Mouse (Mus musculus) left cerebral cortex, postnatal 36 days (tissue): ENCODE data around the gene Slc13a1. TPM values are rescaled to one million over a fixed set of nuclear protein-coding genes. Genes with fewer than 3 reads are reported as not detected.
"Not testable (repeated sequence)": the region's sequence is repeated elsewhere in the genome, so short reads cannot be mapped to it uniquely, and the experiment has no call there.

Experiments
- DNase-seq, 2 experiments: peaks; one replicate each; pipeline ENCODE4 v3.0.0; 2021 to 2022; ENCODE audit warnings: low spot score in 2 of 2, mixed read lengths in 1 of 2
- intact Hi-C: fragments of 180-260 bp; cut with DNase I; formaldehyde crosslinking; loops from one replicate; pipeline ENCODE4 v1.15.1; 2025
- total RNA-seq, 2 experiments: library from RNA; stranded (reverse); gene quantifications; 2 replicates each; pipeline ENCODE4 v1.2.3; 2021

Gene Slc13a1
- total RNA-seq: under 1 TPM; 0.17 to 0.43 TPM

- intact Hi-C loops: no loop called here
- no peak for DNase-seq
Observed at GRCm38 (mm10) chr6:24167734-24168327, at the start of gene Slc13a1. Slc13a1 (minus strand) TSS chr6:24168092.

GRCm38 (mm10) chr6:24207866-24208265, 40.0 kb upstream of the Slc13a1 start:
- DNase-seq: no peak
- intact Hi-C loops: no loop called here

- intact Hi-C loops: no loop called here
- DNase-seq: no peak
Observed at GRCm38 (mm10) chr6:24202226-24202625, 34.3 kb upstream of the Slc13a1 start.

GRCm38 (mm10) chr6:24200644-24201484, 33.0 kb upstream of the Slc13a1 start:
- no peak for DNase-seq
- intact Hi-C loops: no loop called here

GRCm38 (mm10) chr6:24197501-24198195, 29.8 kb upstream of the Slc13a1 start:
- intact Hi-C loops, DNase-seq: not testable (repeated sequence)

GRCm38 (mm10) chr6:24196406-24196805, 28.5 kb upstream of the Slc13a1 start:
- DNase-seq, intact Hi-C loops: not testable (repeated sequence)

GRCm38 (mm10) chr6:24183439-24183838, 15.5 kb upstream of the Slc13a1 start:
- intact Hi-C loops: no loop called here
- no peak for DNase-seq

- intact Hi-C loops: no loop called here
- no peak for DNase-seq
Observed at GRCm38 (mm10) chr6:24175393-24175792, 7.5 kb upstream of the Slc13a1 start.

- DNase-seq: no peak
- intact Hi-C loops: no loop called here
Observed at GRCm38 (mm10) chr6:24173951-24174350, 6.1 kb upstream of the Slc13a1 start.

GRCm38 (mm10) chr6:24172736-24173135, 4.8 kb upstream of the Slc13a1 start:
- DNase-seq: no peak
- intact Hi-C loops: no loop called here

GRCm38 (mm10) chr6:24166772-24167171, 1.1 kb downstream of the Slc13a1 start:
- intact Hi-C loops: no loop called here
- DNase-seq: no peak

GRCm38 (mm10) chr6:24165249-24165648, 2.6 kb downstream of the Slc13a1 start:
- DNase-seq: no peak
- intact Hi-C loops: no loop called here

GRCm38 (mm10) chr6:24159795-24160194, 8.1 kb downstream of the Slc13a1 start:
- intact Hi-C loops: no loop called here
- DNase-seq: no peak

GRCm38 (mm10) chr6:24154901-24155300, 13.0 kb downstream of the Slc13a1 start:
- intact Hi-C loops: no loop called here
- no peak for DNase-seq

GRCm38 (mm10) chr6:24132951-24133350, 34.9 kb downstream of the Slc13a1 start:
- intact Hi-C loops: no loop called here
- no peak for DNase-seq

- intact Hi-C loops: no loop called here
- DNase-seq: no peak
Observed at GRCm38 (mm10) chr6:24122632-24123031, 45.3 kb downstream of the Slc13a1 start.

GRCm38 (mm10) chr6:24111614-24112013, 56.3 kb downstream of the Slc13a1 start:
- DNase-seq: no peak
- intact Hi-C loops: no loop called here

- DNase-seq: no peak
- intact Hi-C loops: no loop called here
Observed at GRCm38 (mm10) chr6:24108471-24108870, 59.4 kb downstream of the Slc13a1 start.

GRCm38 (mm10) chr6:24106157-24106556, 61.7 kb downstream of the Slc13a1 start:
- intact Hi-C loops: no loop called here

GRCm38 (mm10) chr6:24105681-24106080, 62.2 kb downstream of the Slc13a1 start:
- DNase-seq: no peak
- intact Hi-C loops: no loop called here

More at GRCm38 (mm10) chr6:24106157-24106556, 61.7 kb downstream of the Slc13a1 start:
- no peak for DNase-seq
